In genomic region chr10:123053557-123053956, GRCm38 (mm10) we compare ENCODE assay signal across 21 mouse cellular contexts.
"Had no signal": no experiment of that assay in that cellular context is flagged by ENCODE, and none has a peak within 500 bp of the region (broad histone marks: within the 10 kb centered on the region; RNA-seq: fewer than 3 reads in every experiment).

No protein-coding gene starts in this region.

- ATAC-seq: liver, postnatal 0 days; lung, postnatal 0 days had no signal

- H3K27me3 ChIP-seq: liver, embryonic 13.5 days; liver, embryonic 15.5 days; lung, embryonic 15.5 days; midbrain, embryonic 12.5 days; neural tube, embryonic 12.5 days; stomach, embryonic 15.5 days had no signal

- H3K4me3 ChIP-seq: liver, embryonic 13.5 days; liver, embryonic 15.5 days; lung, embryonic 15.5 days; midbrain, embryonic 12.5 days; neural tube, embryonic 12.5 days; stomach, embryonic 15.5 days had no signal

- H3K4me1 ChIP-seq: liver, embryonic 13.5 days; liver, embryonic 15.5 days; midbrain, embryonic 12.5 days; neural tube, embryonic 12.5 days; stomach, embryonic 15.5 days had no signal

- H3K4me2 ChIP-seq: liver, embryonic 13.5 days; liver, embryonic 15.5 days; lung, embryonic 15.5 days; midbrain, embryonic 12.5 days; neural tube, embryonic 12.5 days; stomach, embryonic 15.5 days had no signal

- DNase-seq: liver, embryonic 13.5 days; liver, postnatal 0 days; lung, adult 2 months; lung, postnatal 14 days; lung, postnatal 36 days; midbrain, embryonic 14.5 days; retina, postnatal 1 day; right cerebral cortex, adult 18-20 months; right cerebral cortex, postnatal 25 days; right cerebral cortex, postnatal 4 days; spleen, adult 18-20 months; thymus, adult 18-20 months; thymus, postnatal 14 days; thymus, postnatal 36 days had no signal

- H3K9me3 ChIP-seq: liver, embryonic 13.5 days; liver, embryonic 15.5 days; lung, embryonic 15.5 days; midbrain, embryonic 12.5 days; neural tube, embryonic 12.5 days; stomach, embryonic 15.5 days had no signal

- H3K27ac ChIP-seq: liver, embryonic 13.5 days; liver, embryonic 15.5 days; lung, embryonic 15.5 days; macrophage; midbrain, embryonic 12.5 days; neural tube, embryonic 12.5 days; stomach, embryonic 15.5 days had no signal

- H3K9ac ChIP-seq: liver, embryonic 13.5 days; liver, embryonic 15.5 days; liver, postnatal 0 days; lung, embryonic 15.5 days; midbrain, embryonic 12.5 days; neural tube, embryonic 12.5 days; stomach, embryonic 15.5 days had no signal
